Mouse (Mus musculus): ENCODE results near the gene Camkk2. TPM values are rescaled to one million over a fixed set of nuclear protein-coding genes. Genes with fewer than 3 reads are reported as not detected.

The Camkk2 gene
- polyA plus RNA-seq, 1 experiment, result not detected

DNA sequence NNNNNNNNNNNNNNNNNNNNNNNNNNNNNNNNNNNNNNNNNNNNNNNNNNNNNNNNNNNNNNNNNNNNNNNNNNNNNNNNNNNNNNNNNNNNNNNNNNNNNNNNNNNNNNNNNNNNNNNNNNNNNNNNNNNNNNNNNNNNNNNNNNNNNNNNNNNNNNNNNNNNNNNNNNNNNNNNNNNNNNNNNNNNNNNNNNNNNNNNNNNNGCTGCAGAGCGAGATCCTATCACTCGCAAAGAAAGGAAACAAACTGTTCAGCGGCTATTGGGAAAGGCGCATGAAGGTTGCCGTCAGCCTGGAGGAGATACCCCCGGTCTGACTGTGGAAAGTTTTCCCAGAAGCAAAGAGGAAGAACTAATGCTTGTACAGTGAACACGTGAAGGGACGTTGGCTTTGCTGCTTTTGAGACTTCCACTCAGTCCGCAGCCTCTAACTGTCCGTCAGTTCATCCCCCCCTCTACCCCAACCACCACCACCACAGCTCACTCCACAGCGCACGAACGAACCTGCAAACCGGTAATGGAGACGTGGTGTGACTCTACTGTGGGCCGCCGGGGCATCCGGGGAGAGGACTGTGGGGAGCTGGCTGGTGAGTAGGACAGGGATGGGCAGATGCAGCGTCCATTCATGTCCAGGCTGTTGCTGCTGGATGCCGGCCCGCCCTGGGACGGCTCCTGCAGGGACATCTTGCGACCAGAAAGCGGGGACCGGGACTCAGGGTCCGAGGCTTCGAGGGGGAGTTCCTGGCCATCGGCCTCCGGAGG, 15.8 kb downstream of the Camkk2 start:
- TF ChIP-seq CTCF (IDR thresholded peaks at IDR 0.05; ENCODE audit: insufficient read depth, low read depth, low read length), result no peak
- no peak for TF ChIP-seq POLR2A (IDR thresholded peaks at IDR 0.05; ENCODE audit: insufficient read depth, low read depth, low read length)
- H3K4me3 ChIP-seq (ENCODE audit: insufficient read depth, low read depth, low read length), result no peak overlapping the region
- no peak overlapping the region for H3K27ac ChIP-seq (ENCODE audit: insufficient read depth, low read depth, low read length)
- 85% methylated on average over 29 of the region's 29 CpGs for WGBS
- peaks cover 6% of the 10 kb centered on the region; the same call in 1 of the 2 replicates for H3K4me1 ChIP-seq (ENCODE audit: control insufficient read depth, insufficient read depth, low read length)

DNA sequence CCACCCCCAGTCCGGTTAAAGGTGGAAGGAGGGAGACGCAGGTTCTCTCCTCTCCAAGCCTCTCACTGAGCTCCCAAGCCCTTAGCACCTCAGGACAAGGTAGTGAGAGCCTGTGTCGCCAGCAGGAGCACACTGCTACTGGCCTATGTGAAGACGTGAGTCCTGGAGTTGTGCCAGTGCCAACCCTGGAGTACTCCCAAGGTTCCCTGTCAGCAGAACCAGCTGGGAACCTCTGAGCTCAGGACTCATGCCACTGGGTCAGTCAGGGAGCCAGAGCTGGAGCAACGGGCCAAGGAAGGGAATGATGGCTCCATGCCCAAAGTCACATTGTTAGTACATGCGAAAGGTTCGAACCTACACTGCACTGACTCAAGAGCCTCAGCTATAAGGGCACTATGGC, 22.5 kb downstream of the Camkk2 start:
- no peak overlapping the region for H3K4me3 ChIP-seq (ENCODE audit: insufficient read depth, low read depth, low read length)
- no peaks in the 10 kb centered on the region for H3K4me1 ChIP-seq (ENCODE audit: control insufficient read depth, insufficient read depth, low read length)
- no peak for TF ChIP-seq POLR2A (IDR thresholded peaks at IDR 0.05; ENCODE audit: insufficient read depth, low read depth, low read length)
- no peak for TF ChIP-seq CTCF (IDR thresholded peaks at IDR 0.05; ENCODE audit: insufficient read depth, low read depth, low read length)
- no peak overlapping the region for H3K27ac ChIP-seq (ENCODE audit: insufficient read depth, low read depth, low read length)
- WGBS, result 66% methylated on average over 7 of the region's 7 CpGs

DNA sequence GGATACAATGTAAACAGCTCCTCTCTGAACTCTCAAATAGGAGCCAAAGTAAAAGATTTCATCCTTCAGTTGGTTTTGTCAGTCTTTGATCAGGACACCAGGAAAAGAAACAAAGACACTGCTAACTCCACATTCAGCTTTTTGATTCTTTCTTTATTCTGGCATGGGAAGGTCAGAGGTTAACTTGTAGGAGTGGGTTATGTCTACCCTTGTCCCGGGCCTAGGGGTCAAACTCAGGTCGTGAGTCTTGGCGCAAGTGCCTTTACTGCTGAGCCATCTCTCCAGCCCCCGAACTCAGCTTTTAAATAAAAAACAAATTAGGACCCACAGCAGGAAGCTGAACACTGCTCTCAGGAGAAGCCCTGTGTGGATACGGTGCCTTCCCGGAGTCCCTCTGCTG, 23.1 kb downstream of the Camkk2 start:
- H3K27ac ChIP-seq (ENCODE audit: insufficient read depth, low read depth, low read length), result no peak overlapping the region
- TF ChIP-seq POLR2A (IDR thresholded peaks at IDR 0.05; ENCODE audit: insufficient read depth, low read depth, low read length) (no peak), CTCF (IDR thresholded peaks at IDR 0.05; ENCODE audit: insufficient read depth, low read depth, low read length) (no peak)
- H3K4me3 ChIP-seq (ENCODE audit: insufficient read depth, low read depth, low read length), result no peak overlapping the region
- H3K4me1 ChIP-seq (ENCODE audit: control insufficient read depth, insufficient read depth, low read length), result no peaks in the 10 kb centered on the region
- WGBS, result 72% methylated on average over 6 of the region's 6 CpGs

DNA sequence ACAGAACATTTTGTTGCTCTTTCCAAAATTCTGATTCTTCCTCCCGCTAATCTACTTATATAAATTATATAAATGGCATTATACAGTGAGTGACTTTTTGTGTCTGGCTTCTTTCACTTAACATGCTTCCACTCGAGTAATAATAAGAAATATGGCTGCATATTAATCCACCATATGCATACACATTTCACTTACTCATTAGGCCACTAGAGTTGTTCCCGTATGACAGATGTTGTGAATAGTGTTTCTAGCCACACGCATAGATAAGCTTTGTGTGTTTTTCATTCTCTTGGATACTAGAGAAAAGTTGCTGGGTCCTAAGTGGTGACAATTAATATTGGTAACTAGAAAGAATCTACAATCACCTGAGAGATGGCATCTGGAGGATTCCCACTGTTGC, 23.6 kb downstream of the Camkk2 start:
- Histone ChIP-seq H3K27ac (ENCODE audit: insufficient read depth, low read depth, low read length) (no peak overlapping the region), H3K4me3 (ENCODE audit: insufficient read depth, low read depth, low read length) (no peak overlapping the region), H3K4me1 (ENCODE audit: control insufficient read depth, insufficient read depth, low read length) (no peaks in the 10 kb centered on the region)
- no peak for TF ChIP-seq CTCF (IDR thresholded peaks at IDR 0.05; ENCODE audit: insufficient read depth, low read depth, low read length)
- WGBS, result 98% methylated on average over 4 of the region's 4 CpGs

DNA sequence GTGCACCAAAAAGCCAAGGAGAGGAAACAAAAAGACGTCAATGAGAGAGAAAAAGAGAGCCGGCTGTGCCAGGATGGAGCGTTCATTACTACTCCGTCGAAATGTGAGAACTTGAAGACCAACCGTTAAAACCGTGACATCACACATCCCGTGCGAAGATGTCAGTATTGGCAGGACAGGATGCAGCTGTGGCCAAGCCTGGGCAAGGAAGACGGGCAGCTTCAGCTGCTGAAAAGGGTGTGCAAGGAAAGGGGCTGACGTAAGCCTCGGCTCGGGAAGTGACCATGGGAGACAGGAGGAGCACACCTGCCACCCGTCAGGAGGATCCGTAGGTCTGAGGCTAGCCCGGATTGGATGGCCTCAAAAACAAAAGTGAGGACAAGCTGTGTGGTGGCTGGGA, 24.7 kb downstream of the Camkk2 start:
- TF ChIP-seq POLR2A (IDR thresholded peaks at IDR 0.05; ENCODE audit: insufficient read depth, low read depth, low read length) (no peak), CTCF (IDR thresholded peaks at IDR 0.05; ENCODE audit: insufficient read depth, low read depth, low read length) (no peak)
- 90% methylated on average over 16 of the region's 16 CpGs for WGBS
- Histone ChIP-seq H3K27ac (ENCODE audit: insufficient read depth, low read depth, low read length) (no peak overlapping the region), H3K4me3 (ENCODE audit: insufficient read depth, low read depth, low read length) (no peak overlapping the region), H3K4me1 (ENCODE audit: control insufficient read depth, insufficient read depth, low read length) (no peaks in the 10 kb centered on the region)

DNA sequence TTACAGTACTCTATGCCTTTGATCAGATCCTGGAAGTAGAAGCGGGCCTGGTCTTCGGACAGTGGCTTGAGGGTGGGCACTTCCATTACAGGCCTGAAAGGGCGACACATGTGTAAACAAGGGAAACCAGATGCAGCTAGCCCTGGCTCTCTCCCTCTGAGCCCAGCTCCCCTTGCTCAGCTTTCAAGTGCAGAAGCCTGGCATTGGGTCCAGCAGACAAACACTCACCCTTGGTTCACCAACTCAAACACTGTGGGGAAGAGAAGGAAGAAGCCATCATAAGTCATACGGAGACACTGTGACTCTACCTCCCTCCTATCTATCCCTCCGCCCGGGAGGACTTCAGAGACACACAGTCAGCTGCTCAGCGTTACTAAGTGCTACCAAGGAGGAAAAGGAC, 31.3 kb downstream of the Camkk2 start:
- WGBS, result 92% methylated on average over 7 of the region's 7 CpGs
- Histone ChIP-seq H3K4me3 (ENCODE audit: insufficient read depth, low read depth, low read length) (no peak overlapping the region), H3K4me1 (ENCODE audit: control insufficient read depth, insufficient read depth, low read length) (no peaks in the 10 kb centered on the region), H3K27ac (ENCODE audit: insufficient read depth, low read depth, low read length) (no peak overlapping the region)
- TF ChIP-seq POLR2A (IDR thresholded peaks at IDR 0.05; ENCODE audit: insufficient read depth, low read depth, low read length) (no peak), CTCF (IDR thresholded peaks at IDR 0.05; ENCODE audit: insufficient read depth, low read depth, low read length) (no peak)

DNA sequence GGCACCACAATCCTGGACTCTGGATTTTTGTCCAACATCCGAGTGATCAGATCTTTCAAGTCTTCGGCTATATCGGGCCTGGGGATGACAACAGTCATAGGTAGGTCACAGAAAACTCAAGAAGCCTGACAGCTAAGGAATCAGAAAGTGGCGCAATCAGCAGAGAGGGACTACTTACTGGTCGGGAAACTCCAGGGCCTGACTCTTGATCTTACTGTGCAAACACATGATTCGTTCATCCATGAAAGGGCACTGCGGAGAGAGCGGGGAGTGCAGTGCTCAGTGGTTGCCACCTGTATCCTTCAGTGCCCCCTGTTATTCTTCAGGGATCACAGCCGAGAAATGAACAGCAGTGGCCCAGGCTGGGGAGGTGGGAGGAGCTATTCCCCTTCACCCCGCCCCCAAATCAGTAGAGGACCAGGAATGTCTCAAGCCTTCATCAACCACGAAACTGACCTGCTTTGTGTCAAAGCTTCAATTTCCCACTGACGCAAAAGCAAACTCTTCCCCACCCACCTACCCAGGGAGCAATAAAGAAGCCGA, 35.3 kb downstream of the Camkk2 start:
- H3K4me3 ChIP-seq (ENCODE audit: insufficient read depth, low read depth, low read length), result no peak overlapping the region
- WGBS, result 87% methylated on average over 13 of the region's 13 CpGs
- no peak overlapping the region for H3K27ac ChIP-seq (ENCODE audit: insufficient read depth, low read depth, low read length)
- H3K4me1 ChIP-seq (ENCODE audit: control insufficient read depth, insufficient read depth, low read length), result no peaks in the 10 kb centered on the region
- TF ChIP-seq CTCF (IDR thresholded peaks at IDR 0.05; ENCODE audit: insufficient read depth, low read depth, low read length) (no peak), POLR2A (IDR thresholded peaks at IDR 0.05; ENCODE audit: insufficient read depth, low read depth, low read length) (no peak)

DNA sequence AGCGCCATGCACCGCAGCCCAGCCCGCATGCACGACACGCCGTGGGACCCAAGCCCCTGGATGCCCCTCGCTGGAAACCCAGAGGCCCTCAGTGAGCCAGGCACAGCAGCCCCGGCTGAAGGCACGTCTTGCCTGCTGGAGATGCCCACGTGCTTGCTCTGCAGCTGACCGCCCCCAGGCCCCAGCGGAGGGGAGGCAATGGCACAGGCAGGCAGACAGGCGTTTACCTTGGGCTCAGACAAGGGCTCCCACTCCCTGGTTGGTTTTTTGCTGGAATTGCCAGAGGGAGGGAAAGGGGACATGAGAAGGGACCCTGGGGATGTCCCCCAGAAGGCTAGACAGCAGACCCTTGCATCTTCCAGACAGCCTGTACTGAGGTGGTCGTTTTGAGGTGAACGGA, 42.4 kb downstream of the Camkk2 start:
- Histone ChIP-seq H3K4me3 (ENCODE audit: insufficient read depth, low read depth, low read length) (no peak overlapping the region), H3K27ac (ENCODE audit: insufficient read depth, low read depth, low read length) (no peak overlapping the region), H3K4me1 (ENCODE audit: control insufficient read depth, insufficient read depth, low read length) (peaks cover 4% of the 10 kb centered on the region; the same call in 1 of the 2 replicates)
- 88% methylated on average over 15 of the region's 15 CpGs for WGBS
- TF ChIP-seq POLR2A (IDR thresholded peaks at IDR 0.05; ENCODE audit: insufficient read depth, low read depth, low read length) (no peak), CTCF (IDR thresholded peaks at IDR 0.05; ENCODE audit: insufficient read depth, low read depth, low read length) (no peak)

DNA sequence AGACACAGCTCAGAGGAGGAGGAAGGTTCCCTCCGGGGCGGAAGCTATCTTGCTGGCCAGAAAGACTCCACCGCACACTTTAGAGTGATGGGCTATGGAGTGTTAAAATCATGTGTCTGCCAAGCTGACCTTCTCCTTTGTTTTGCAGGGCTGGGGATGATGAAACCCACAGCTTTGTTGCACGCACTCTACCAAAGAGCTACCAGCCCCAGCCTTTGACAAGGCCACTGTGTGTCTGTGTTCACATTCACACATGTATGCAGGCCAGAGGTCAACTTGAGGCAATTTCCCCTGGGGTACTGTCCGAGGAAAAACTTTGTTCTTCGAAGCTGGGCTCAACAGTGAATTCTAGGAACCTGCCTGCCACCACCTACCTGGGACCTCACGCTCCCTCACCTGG, 43.4 kb downstream of the Camkk2 start:
- 90% methylated on average over 7 of the region's 7 CpGs for WGBS
- no peak overlapping the region for H3K4me3 ChIP-seq (ENCODE audit: insufficient read depth, low read depth, low read length)
- TF ChIP-seq CTCF (IDR thresholded peaks at IDR 0.05; ENCODE audit: insufficient read depth, low read depth, low read length), result no peak
- TF ChIP-seq POLR2A (IDR thresholded peaks at IDR 0.05; ENCODE audit: insufficient read depth, low read depth, low read length), result no peak
- no peak overlapping the region for H3K27ac ChIP-seq (ENCODE audit: insufficient read depth, low read depth, low read length)
- H3K4me1 ChIP-seq (ENCODE audit: control insufficient read depth, insufficient read depth, low read length), result peaks cover 4% of the 10 kb centered on the region; the same call in 1 of the 2 replicates

All from olfactory bulb, adult 2 months (tissue).